Mouse (Mus musculus) gastrocnemius, adult 8-10 months (tissue): ENCODE results near the gene Zdhhc6. TPM values are rescaled to one million over a fixed set of nuclear protein-coding genes. Genes with fewer than 3 reads are reported as not detected.

Experiments used
- DNase-seq, 2 experiments: peaks; one replicate each; pipeline ENCODE4 v3.0.0; 2022; ENCODE audit warnings: low spot score in 2 of 2
- total RNA-seq, 4 experiments: library from RNA; stranded (reverse); gene quantifications; 2 replicates each; pipeline ENCODE4 v1.2.4; 2022

Gene Zdhhc6
- total RNA-seq, 4 experiments from 2014 or later = 18.6 to 24.3 (median 19.8) TPM

DNA sequence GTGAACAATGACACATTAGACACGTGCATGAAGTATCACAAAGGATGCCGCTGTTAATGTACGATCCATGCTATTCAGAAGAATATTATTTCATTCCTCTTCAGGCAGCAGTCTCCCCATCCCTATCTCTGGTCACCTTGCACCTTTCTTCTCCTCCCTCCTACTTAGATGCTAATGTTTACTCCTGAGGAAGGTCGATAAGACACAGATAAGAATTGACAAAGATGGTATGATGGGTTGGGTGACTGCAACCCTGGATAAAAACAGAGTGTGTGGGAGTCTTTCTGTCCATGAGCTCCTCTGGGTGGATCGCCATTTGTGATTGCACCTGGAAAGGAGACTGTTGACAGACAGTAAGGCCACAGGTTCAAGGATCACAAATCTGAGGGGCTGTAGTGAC is 57.3 kb downstream of the Zdhhc6 start:
- DNase-seq = no peak

GRCm38 (mm10) chr19:55257656-55258375 is 58.0 kb downstream of the Zdhhc6 start:
- no peak for DNase-seq

DNA sequence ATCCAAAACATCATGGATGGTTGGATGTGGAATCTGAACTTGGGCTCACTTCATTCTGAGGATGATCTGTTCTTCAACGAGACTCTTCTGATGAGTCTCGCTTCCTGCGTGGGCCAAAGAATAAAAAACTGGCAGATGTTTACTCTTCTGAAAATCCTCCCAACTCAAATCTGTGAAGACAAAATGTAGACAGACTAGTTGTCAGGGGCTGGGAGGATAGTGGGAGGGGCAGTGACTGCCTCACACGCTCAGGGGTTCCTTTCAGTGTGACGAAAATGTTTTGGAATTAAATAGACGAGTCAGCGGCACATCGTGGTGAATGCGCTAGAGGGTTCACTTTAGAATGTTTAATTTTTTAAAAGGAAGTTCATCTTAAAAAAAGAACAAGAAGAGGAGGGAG is 59.7 kb downstream of the Zdhhc6 start:
- DNase-seq = no peak

- DNase-seq = no peak
These were observed 61.3 kb downstream of the Zdhhc6 start for GRCm38 (mm10) chr19:55254513-55255016.

GRCm38 (mm10) chr19:55253570-55254441 is 62.0 kb downstream of the Zdhhc6 start:
- DNase-seq = peak; percentile 9 to 20

GRCm38 (mm10) chr19:55253239-55253569 is 62.6 kb downstream of the Zdhhc6 start:
- no peak for DNase-seq

- no peak for DNase-seq
These were observed 64.3 kb downstream of the Zdhhc6 start, which contains the start of gene Acsl5 for GRCm38 (mm10) chr19:55251383-55252124. Gene Acsl5 (plus strand): TSS chr19:55251938.

GRCm38 (mm10) chr19:55250451-55250850 is 65.4 kb downstream of the Zdhhc6 start:
- DNase-seq = no peak

DNA sequence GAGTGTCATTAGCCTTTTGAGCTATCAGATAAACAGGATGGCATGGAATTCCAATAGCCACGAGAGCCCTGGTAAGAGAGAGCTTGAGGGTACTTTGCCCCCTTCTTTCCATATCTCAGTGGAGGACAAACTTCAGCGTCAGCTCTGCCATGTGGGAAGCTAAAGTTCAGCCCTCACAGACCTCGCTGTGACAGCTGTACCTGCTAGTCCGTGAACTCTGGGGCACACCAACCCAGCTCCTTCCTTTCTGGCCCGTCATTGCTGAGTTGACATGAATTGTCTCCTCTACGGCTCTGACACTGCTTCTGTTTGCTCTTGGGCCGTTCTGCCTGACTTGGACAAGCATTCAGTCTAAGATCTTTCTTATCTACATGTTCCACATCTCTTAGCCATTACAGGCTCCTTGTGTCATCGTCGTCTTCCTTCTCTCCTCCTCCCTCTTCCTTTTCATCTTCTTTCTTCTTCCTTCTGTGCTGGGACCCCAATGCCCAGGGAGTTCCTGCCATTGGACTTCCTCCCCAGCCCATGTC is 67.8 kb downstream of the Zdhhc6 start:
- no peak for DNase-seq

DNA sequence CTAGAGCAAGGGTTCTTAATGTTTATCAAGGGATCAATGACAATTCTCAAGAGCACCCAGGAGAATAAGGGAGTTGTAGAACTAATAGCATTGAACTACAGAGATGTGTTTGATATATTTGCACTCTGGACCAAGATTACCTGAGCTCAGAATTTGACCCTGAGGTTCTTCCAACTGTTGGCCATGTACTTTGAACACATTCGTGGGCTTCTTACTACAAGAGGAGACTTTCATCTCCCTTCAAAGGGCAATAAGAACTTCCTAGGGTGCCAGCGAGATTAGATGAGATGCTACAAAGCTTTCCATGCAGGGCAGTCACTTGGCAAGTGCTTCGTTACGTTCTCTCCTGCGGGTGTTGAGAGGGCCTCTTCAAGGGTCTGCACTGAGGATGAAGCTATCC is 68.3 kb downstream of the Zdhhc6 start:
- DNase-seq = no peak

DNA sequence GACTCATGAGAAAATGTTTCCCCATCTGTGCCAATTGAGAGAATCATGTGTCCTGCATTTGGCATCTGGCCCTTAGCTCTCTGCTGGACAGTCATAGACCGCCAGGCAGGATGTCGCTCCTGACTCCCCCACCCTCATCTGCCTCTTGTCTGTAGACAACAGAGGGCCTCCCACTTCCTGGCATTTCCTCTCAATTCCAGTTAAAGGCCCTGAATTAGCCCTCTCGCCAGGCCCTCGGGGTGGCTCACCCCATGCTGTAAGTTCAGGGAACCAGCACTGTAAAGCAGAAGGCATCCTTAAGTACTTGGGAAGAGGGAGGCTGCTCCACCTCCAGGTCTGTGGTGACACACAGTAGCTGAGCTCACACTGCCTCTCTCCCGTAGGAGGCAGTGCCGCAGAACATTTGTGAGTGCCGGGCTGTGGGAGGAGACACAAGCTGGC is 71.0 kb downstream of the Zdhhc6 start:
- peak in 1 of 2 experiments; percentile 24 for DNase-seq

- DNase-seq = no peak
These were observed 74.6 kb downstream of the Zdhhc6 start, which contains the start of gene Gucy2g for GRCm38 (mm10) chr19:55241186-55241645. Gene Gucy2g (minus strand): TSS chr19:55241236.

DNA sequence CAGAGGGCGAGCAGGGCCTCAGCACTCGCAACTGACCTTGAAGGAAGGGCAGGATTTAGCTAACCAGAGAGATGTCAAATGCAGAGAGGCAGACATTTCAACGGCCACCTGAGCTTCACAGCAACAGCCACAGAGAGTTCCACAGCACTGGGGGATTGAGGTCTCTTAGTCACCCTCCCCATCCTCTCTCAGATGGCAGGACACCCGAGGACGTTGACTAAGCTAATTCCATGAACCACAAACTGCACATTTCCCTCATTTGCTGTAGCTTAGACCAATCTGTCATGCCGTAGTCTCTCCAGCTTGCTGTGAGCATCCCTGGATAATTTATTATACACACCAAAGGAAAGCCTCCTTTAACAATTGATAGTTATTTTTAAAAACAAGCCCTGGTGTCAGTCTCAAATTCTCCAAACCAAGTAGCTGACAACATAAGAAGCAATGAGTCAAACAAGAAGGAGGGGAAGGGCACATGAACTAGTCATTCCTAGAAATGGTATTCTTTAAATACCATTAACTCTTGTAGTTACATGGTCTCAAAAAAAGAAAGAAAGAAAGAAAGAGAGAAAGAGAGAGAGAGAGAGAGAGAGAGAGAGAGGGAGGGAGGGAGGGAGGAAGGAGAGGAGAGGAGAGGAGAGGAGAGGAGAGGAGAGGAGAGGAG is 75.9 kb downstream of the Zdhhc6 start:
- no peak for DNase-seq

DNA sequence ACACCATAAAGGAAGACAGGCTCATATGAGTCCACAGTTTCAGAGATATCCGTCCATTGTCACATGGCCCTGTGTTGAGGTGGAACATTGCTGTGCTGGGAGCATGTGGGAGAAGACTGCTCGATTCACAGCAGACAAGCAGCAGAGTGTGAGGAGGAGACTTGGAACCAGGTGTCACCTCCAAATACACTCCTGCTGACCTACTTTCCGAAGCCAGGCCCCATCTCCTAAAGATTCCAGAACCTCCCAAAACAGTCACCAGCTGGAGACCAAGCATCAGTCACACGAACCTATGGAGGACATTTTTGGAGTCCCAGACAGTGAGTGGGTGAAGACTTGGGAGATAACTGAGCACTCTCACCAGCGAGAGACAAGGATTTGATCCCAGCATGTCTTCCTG is 79.3 kb downstream of the Zdhhc6 start:
- no peak for DNase-seq

- DNase-seq = no peak
These were observed 79.8 kb downstream of the Zdhhc6 start for GRCm38 (mm10) chr19:55236026-55236425.

GRCm38 (mm10) chr19:55232136-55232535 is 83.7 kb downstream of the Zdhhc6 start:
- no peak for DNase-seq

DNA sequence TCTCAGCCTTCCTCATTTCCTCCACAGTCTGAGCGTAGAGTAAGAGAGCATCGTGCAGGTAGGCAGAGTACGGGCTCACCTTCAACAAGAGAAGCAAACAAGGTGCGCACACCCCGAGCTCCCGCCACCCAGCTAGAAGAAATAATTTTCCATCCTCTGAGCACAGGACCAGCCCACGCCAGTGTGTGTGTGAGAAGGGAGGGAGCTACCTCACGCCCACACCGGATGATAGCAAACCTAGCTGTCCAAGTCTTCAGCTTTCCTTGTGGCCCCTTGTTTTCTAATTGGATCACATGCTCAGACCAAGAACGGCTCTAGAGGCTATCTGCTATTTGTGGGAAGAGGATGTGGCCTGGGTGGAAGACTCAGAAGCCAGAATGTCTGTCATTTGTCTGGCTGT is 84.8 kb downstream of the Zdhhc6 start:
- DNase-seq = no peak

DNA sequence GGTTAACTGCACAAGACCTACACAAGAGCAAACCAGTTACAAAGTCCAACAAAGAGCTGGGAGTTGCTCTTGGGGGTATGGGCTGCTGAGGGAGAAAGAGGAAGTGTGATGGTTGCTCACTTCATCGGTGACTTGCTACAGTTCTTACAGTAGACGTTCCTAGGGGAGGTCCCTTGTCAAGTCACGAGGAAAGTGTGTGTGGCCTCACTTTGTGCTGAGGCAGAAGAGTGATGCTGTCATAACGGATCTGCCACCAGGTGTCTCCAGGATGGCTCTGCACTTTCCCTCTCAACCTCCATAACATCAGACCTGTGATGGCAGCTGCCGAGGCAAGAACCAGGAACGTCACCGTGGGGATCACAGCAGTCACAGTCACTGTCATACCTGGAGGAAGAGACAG is 88.7 kb downstream of the Zdhhc6 start:
- DNase-seq = no peak

GRCm38 (mm10) chr19:55226621-55227020 is 89.2 kb downstream of the Zdhhc6 start:
- no peak for DNase-seq

- DNase-seq = no peak
These were observed 93.6 kb downstream of the Zdhhc6 start for GRCm38 (mm10) chr19:55222268-55222667.
